Mouse (Mus musculus) G1E (cell line): ENCODE measurements around the gene Cryga. TPM values are rescaled to one million over a fixed set of nuclear protein-coding genes. Genes with fewer than 3 reads are reported as not detected.

Experiments used
- ATAC-seq: 2 replicates; pipeline ENCODE4 v1.8.0; 2016; ENCODE audit warnings: mild to moderate bottlenecking; ENCODE audit not compliant: insufficient number of reproducible peaks, poor library complexity, low FRiP score, severe bottlenecking; ENCODE audit errors: extremely low read depth
- DNase-seq: peaks from one replicate; pipeline ENCODE4 v3.0.0; 2012; ENCODE audit warnings: low spot score
- H3K27me3 ChIP-seq: 2 replicates; pipeline ENCODE4 v1.6.1; 2012; ENCODE audit warnings: mild to moderate bottlenecking, low read length, inconsistent platforms; ENCODE audit not compliant: insufficient read depth
- H3K36me3 ChIP-seq: replicated peaks from 2 replicates; pipeline ENCODE3; 2012; ENCODE audit warnings: mild to moderate bottlenecking, inconsistent platforms
- H3K4me1 ChIP-seq: 2 replicates; pipeline ENCODE4 v1.6.1; 2012; ENCODE audit warnings: low read depth, low read length, inconsistent platforms, mixed read lengths; ENCODE audit not compliant: insufficient read depth
- H3K4me3 ChIP-seq: 2 replicates; pipeline ENCODE4 v1.5.1; 2012; ENCODE audit warnings: low read depth, mild to moderate bottlenecking, inconsistent platforms, low read length, moderate library complexity, mixed read lengths
- H3K9me3 ChIP-seq: replicated peaks from 2 replicates; pipeline ENCODE4 v1.6.1; 2012; ENCODE audit warnings: inconsistent platforms
- CTCF ChIP-seq: IDR thresholded peaks from 2 replicates; pipeline ENCODE4 v1.5.1; 2012; ENCODE audit warnings: low read depth, low read length, inconsistent platforms, mixed read lengths
- GATA1 ChIP-seq: IDR thresholded peaks from 2 replicates; pipeline ENCODE4 v1.6.1; 2012; ENCODE audit warnings: borderline replicate concordance, low read length, inconsistent platforms, mixed read lengths
- GATA2 ChIP-seq: IDR thresholded peaks from 2 replicates; pipeline ENCODE4 v1.6.1; 2012; ENCODE audit warnings: low read depth, low read length, inconsistent platforms, borderline replicate concordance
- POLR2AphosphoS5 ChIP-seq: IDR thresholded peaks from 2 replicates; pipeline ENCODE4 v1.6.1; 2012; ENCODE audit warnings: low read depth, low read length, inconsistent platforms; ENCODE audit not compliant: insufficient replicate concordance
- TAL1 ChIP-seq: conservative IDR thresholded peaks from 2 replicates; pipeline ENCODE4 v1.6.1; 2012; ENCODE audit warnings: low read depth, low read length, inconsistent platforms, mixed read lengths
- polyA plus RNA-seq: library from polyadenylated mRNA; stranded (reverse); fragments of >175 nt; gene quantifications from 2 replicates; pipeline ENCODE4 v1.2.3, GENCODE M21; 2012
- total RNA-seq, 2 experiments: library from RNA; stranded (forward) in 1 of 2; stranded (reverse) in 1 of 2; fragments of 200-1000 nt in 1 of 2; fragments of >200 nt in 1 of 2; fragmentation: Nextera tagmentation in 1 of 2; gene quantifications; 2 replicates each; pipeline ENCODE4 v1.2.3; 2014 to 2017

The Cryga gene
- total and polyA plus RNA-seq, 3 experiments, result not detected

GRCm38 (mm10) chr1:65131671-65132070 is 28.5 kb upstream of the Cryga start:
- no peaks in the 10 kb centered on the region for H3K4me1 ChIP-seq
- no peak for DNase-seq
- ATAC-seq, result no peak
- H3K4me3 ChIP-seq, result no peak overlapping the region
- TF ChIP-seq GATA2 (no peak), POLR2AphosphoS5 (no peak), GATA1 (no peak), CTCF (no peak), TAL1 (no peak)
- H3K36me3 ChIP-seq, result no peaks in the 10 kb centered on the region
- H3K9me3 ChIP-seq, result no peaks in the 10 kb centered on the region
- H3K27me3 ChIP-seq, result peaks cover 4% of the 10 kb centered on the region; the same call in 1 of the 2 replicates

- Histone ChIP-seq H3K36me3 (no peaks in the 10 kb centered on the region), H3K27me3 (peaks cover 4% of the 10 kb centered on the region; the same call in 1 of the 2 replicates), H3K9me3 (no peaks in the 10 kb centered on the region), H3K4me1 (no peaks in the 10 kb centered on the region), H3K4me3 (no peak overlapping the region)
- DNase-seq, result no peak
- ATAC-seq, result no peak
- no peak for TF ChIP-seq POLR2AphosphoS5
- TF ChIP-seq GATA1, result no peak
- no peak for TF ChIP-seq TAL1
- no peak for TF ChIP-seq GATA2
- no peak for TF ChIP-seq CTCF
Measured at GRCm38 (mm10) chr1:65130226-65130625, 27.1 kb upstream of the Cryga start.

- DNase-seq, result no peak
- H3K27me3 ChIP-seq, result peaks cover 4% of the 10 kb centered on the region; the same call in 1 of the 2 replicates
- H3K4me3 ChIP-seq, result no peak overlapping the region
- ATAC-seq, result no peak
- TF ChIP-seq CTCF (no peak), TAL1 (no peak), GATA1 (no peak), GATA2 (no peak), POLR2AphosphoS5 (no peak)
- H3K9me3 ChIP-seq, result no peaks in the 10 kb centered on the region
- H3K36me3 ChIP-seq, result no peaks in the 10 kb centered on the region
- H3K4me1 ChIP-seq, result no peaks in the 10 kb centered on the region
Measured at GRCm38 (mm10) chr1:65129634-65130180, 26.5 kb upstream of the Cryga start.

- TF ChIP-seq GATA1 (no peak), TAL1 (no peak), CTCF (no peak), POLR2AphosphoS5 (no peak), GATA2 (no peak)
- DNase-seq, result no peak
- Histone ChIP-seq H3K9me3 (no peaks in the 10 kb centered on the region), H3K36me3 (no peaks in the 10 kb centered on the region), H3K4me3 (no peak within 1 kb of the TSS), H3K27me3 (peaks cover 2% of the 10 kb centered on the region; the same call in 1 of the 2 replicates), H3K4me1 (no peaks in the 10 kb centered on the region)
- ATAC-seq, result no peak
Measured at GRCm38 (mm10) chr1:65122574-65123372, 19.6 kb upstream of the Cryga start, which contains the start of gene D630023F18Rik. TSS of gene D630023F18Rik (minus strand) at chr1:65123214.

- no peaks in the 10 kb centered on the region for H3K4me1 ChIP-seq
- no peak for DNase-seq
- H3K36me3 ChIP-seq, result no peaks in the 10 kb centered on the region
- H3K4me3 ChIP-seq, result no peak within 1 kb of the TSS
- no peaks in the 10 kb centered on the region for H3K9me3 ChIP-seq
- peaks cover 2% of the 10 kb centered on the region; the same call in 1 of the 2 replicates for H3K27me3 ChIP-seq
- TF ChIP-seq CTCF, result no peak
- no peak for ATAC-seq
Measured at GRCm38 (mm10) chr1:65119438-65119837, 16.3 kb upstream of the Cryga start, which contains the start of gene Gm28845. TSS of gene Gm28845 (minus strand) at chr1:65119558.

- TF ChIP-seq TAL1 (no peak), CTCF (no peak), POLR2AphosphoS5 (no peak), GATA2 (no peak), GATA1 (no peak)
- Histone ChIP-seq H3K4me1 (peaks cover 3% of the 10 kb centered on the region; the same call in 1 of the 2 replicates), H3K9me3 (no peaks in the 10 kb centered on the region), H3K27me3 (peaks cover 2% of the 10 kb centered on the region; the same call in 1 of the 2 replicates), H3K4me3 (no peak overlapping the region), H3K36me3 (no peaks in the 10 kb centered on the region)
- no peak for ATAC-seq
- no peak for DNase-seq
Measured at GRCm38 (mm10) chr1:65118150-65118913, 15.2 kb upstream of the Cryga start.
